Mouse (Mus musculus): ENCODE measurements around the gene E130308A19Rik. TPM values are rescaled to one million over a fixed set of nuclear protein-coding genes. Genes with fewer than 3 reads are reported as not detected.

E130308A19Rik gene
- polyA plus RNA-seq, 1 experiment from 2014 or later: 35.6 TPM

- 80% methylated on average over 2 of the region's 2 CpGs for WGBS
- Histone ChIP-seq H3K27me3 (ENCODE audit: control insufficient read depth, insufficient read depth, low read length) (no peaks in the 10 kb centered on the region), H3K9ac (ENCODE audit: low read length) (no peak overlapping the region), H3K4me3 (ENCODE audit: low read depth, low read length) (no peak overlapping the region), H3K4me2 (ENCODE audit: low read depth, severe bottlenecking) (no peak overlapping the region), H3K27ac (replicated peaks; ENCODE audit: low read depth, low read length) (no peak overlapping the region), H3K9me3 (ENCODE audit: control insufficient read depth, low read length) (no peaks in the 10 kb centered on the region), H3K4me1 (ENCODE audit: control insufficient read depth, insufficient read depth, low read length) (no peaks in the 10 kb centered on the region), H3K36me3 (ENCODE audit: control insufficient read depth, insufficient read depth, low read length) (no peaks in the 10 kb centered on the region)
- ATAC-seq (ENCODE audit: insufficient number of reproducible peaks, low FRiP score, low TSS enrichment, low read depth) (no peak), DNase-seq (ENCODE audit: low spot score) (no peak)
Observed at GRCm38 (mm10) chr4:59728839-59729238, 102.8 kb downstream of the E130308A19Rik start.

GRCm38 (mm10) chr4:59731544-59731943, 105.5 kb downstream of the E130308A19Rik start:
- WGBS: 89% methylated on average over 7 of the region's 7 CpGs

GRCm38 (mm10) chr4:59739321-59739720, 113.3 kb downstream of the E130308A19Rik start:
- Histone ChIP-seq H3K9ac (ENCODE audit: low read length) (no peak overlapping the region), H3K4me1 (ENCODE audit: control insufficient read depth, insufficient read depth, low read length) (no peaks in the 10 kb centered on the region), H3K4me3 (ENCODE audit: low read depth, low read length) (no peak overlapping the region), H3K27ac (replicated peaks; ENCODE audit: low read depth, low read length) (no peak overlapping the region), H3K27me3 (ENCODE audit: control insufficient read depth, insufficient read depth, low read length) (no peaks in the 10 kb centered on the region), H3K36me3 (ENCODE audit: control insufficient read depth, insufficient read depth, low read length) (no peaks in the 10 kb centered on the region; the same call in 1 of the 2 replicates), H3K4me2 (ENCODE audit: low read depth, severe bottlenecking) (no peak overlapping the region), H3K9me3 (ENCODE audit: control insufficient read depth, low read length) (no peaks in the 10 kb centered on the region)
- ATAC-seq (ENCODE audit: insufficient number of reproducible peaks, low FRiP score, low TSS enrichment, low read depth): no peak
- WGBS: 96% methylated on average over 4 of the region's 4 CpGs
- no peak for DNase-seq (ENCODE audit: low spot score)

More at GRCm38 (mm10) chr4:59731544-59731943, 105.5 kb downstream of the E130308A19Rik start:
- H3K4me3 ChIP-seq (ENCODE audit: low read depth, low read length): no peak overlapping the region
- no peaks in the 10 kb centered on the region for H3K27me3 ChIP-seq (ENCODE audit: control insufficient read depth, insufficient read depth, low read length)
- ATAC-seq (ENCODE audit: insufficient number of reproducible peaks, low FRiP score, low TSS enrichment, low read depth) (no peak), DNase-seq (ENCODE audit: low spot score) (no peak)
- no peaks in the 10 kb centered on the region for H3K4me1 ChIP-seq (ENCODE audit: control insufficient read depth, insufficient read depth, low read length)
- no peaks in the 10 kb centered on the region for H3K9me3 ChIP-seq (ENCODE audit: control insufficient read depth, low read length)
- no peak overlapping the region for H3K9ac ChIP-seq (ENCODE audit: low read length)
- no peak overlapping the region for H3K27ac ChIP-seq (replicated peaks; ENCODE audit: low read depth, low read length)
- H3K4me2 ChIP-seq (ENCODE audit: low read depth, severe bottlenecking): no peak overlapping the region
- H3K36me3 ChIP-seq (ENCODE audit: control insufficient read depth, insufficient read depth, low read length): no peaks in the 10 kb centered on the region

GRCm38 (mm10) chr4:59739882-59740281, 113.9 kb downstream of the E130308A19Rik start:
- Histone ChIP-seq H3K4me1 (ENCODE audit: control insufficient read depth, insufficient read depth, low read length) (no peaks in the 10 kb centered on the region), H3K4me3 (ENCODE audit: low read depth, low read length) (no peak overlapping the region), H3K27me3 (ENCODE audit: control insufficient read depth, insufficient read depth, low read length) (no peaks in the 10 kb centered on the region), H3K9me3 (ENCODE audit: control insufficient read depth, low read length) (no peaks in the 10 kb centered on the region), H3K9ac (ENCODE audit: low read length) (no peak overlapping the region), H3K27ac (replicated peaks; ENCODE audit: low read depth, low read length) (no peak overlapping the region), H3K4me2 (ENCODE audit: low read depth, severe bottlenecking) (no peak overlapping the region), H3K36me3 (ENCODE audit: control insufficient read depth, insufficient read depth, low read length) (no peaks in the 10 kb centered on the region; the same call in 1 of the 2 replicates)
- ATAC-seq (ENCODE audit: insufficient number of reproducible peaks, low FRiP score, low TSS enrichment, low read depth) (no peak), DNase-seq (ENCODE audit: low spot score) (no peak)
- WGBS: 89% methylated on average over 2 of the region's 2 CpGs

- Histone ChIP-seq H3K4me3 (ENCODE audit: low read depth, low read length) (no peak overlapping the region), H3K36me3 (ENCODE audit: control insufficient read depth, insufficient read depth, low read length) (no peaks in the 10 kb centered on the region), H3K27ac (replicated peaks; ENCODE audit: low read depth, low read length) (no peak overlapping the region), H3K9ac (ENCODE audit: low read length) (no peak overlapping the region), H3K4me2 (ENCODE audit: low read depth, severe bottlenecking) (no peak overlapping the region), H3K9me3 (ENCODE audit: control insufficient read depth, low read length) (no peaks in the 10 kb centered on the region), H3K4me1 (ENCODE audit: control insufficient read depth, insufficient read depth, low read length) (no peaks in the 10 kb centered on the region), H3K27me3 (ENCODE audit: control insufficient read depth, insufficient read depth, low read length) (no peaks in the 10 kb centered on the region)
- DNase-seq (ENCODE audit: low spot score) (no peak), ATAC-seq (ENCODE audit: insufficient number of reproducible peaks, low FRiP score, low TSS enrichment, low read depth) (no peak)
- 90% methylated on average over 13 of the region's 13 CpGs for WGBS
Observed at GRCm38 (mm10) chr4:59753491-59754140, 127.6 kb downstream of the E130308A19Rik start.

- DNase-seq (ENCODE audit: low spot score): no peak
- H3K27me3 ChIP-seq (ENCODE audit: control insufficient read depth, insufficient read depth, low read length): no peaks in the 10 kb centered on the region
- ATAC-seq (ENCODE audit: insufficient number of reproducible peaks, low FRiP score, low TSS enrichment, low read depth): no peak
- no peak overlapping the region for H3K27ac ChIP-seq (replicated peaks; ENCODE audit: low read depth, low read length)
- no peaks in the 10 kb centered on the region for H3K36me3 ChIP-seq (ENCODE audit: control insufficient read depth, insufficient read depth, low read length)
- 95% methylated on average over 9 of the region's 9 CpGs for WGBS
- no peak overlapping the region for H3K4me2 ChIP-seq (ENCODE audit: low read depth, severe bottlenecking)
- no peak overlapping the region for H3K4me3 ChIP-seq (ENCODE audit: low read depth, low read length)
- no peaks in the 10 kb centered on the region for H3K9me3 ChIP-seq (ENCODE audit: control insufficient read depth, low read length)
- H3K4me1 ChIP-seq (ENCODE audit: control insufficient read depth, insufficient read depth, low read length): no peaks in the 10 kb centered on the region
- no peak overlapping the region for H3K9ac ChIP-seq (ENCODE audit: low read length)
Observed at GRCm38 (mm10) chr4:59756332-59757082, 130.5 kb downstream of the E130308A19Rik start.

- no peak overlapping the region for H3K27ac ChIP-seq (replicated peaks; ENCODE audit: low read depth, low read length)
- WGBS: 85% methylated on average over 12 of the region's 12 CpGs
- no peaks in the 10 kb centered on the region for H3K27me3 ChIP-seq (ENCODE audit: control insufficient read depth, insufficient read depth, low read length)
- no peak overlapping the region for H3K4me2 ChIP-seq (ENCODE audit: low read depth, severe bottlenecking)
- ATAC-seq (ENCODE audit: insufficient number of reproducible peaks, low FRiP score, low TSS enrichment, low read depth): no peak
- H3K9ac ChIP-seq (ENCODE audit: low read length): no peak overlapping the region
- no peak overlapping the region for H3K4me3 ChIP-seq (ENCODE audit: low read depth, low read length)
- DNase-seq (ENCODE audit: low spot score): no peak
- no peaks in the 10 kb centered on the region for H3K36me3 ChIP-seq (ENCODE audit: control insufficient read depth, insufficient read depth, low read length)
- H3K4me1 ChIP-seq (ENCODE audit: control insufficient read depth, insufficient read depth, low read length): no peaks in the 10 kb centered on the region
- no peaks in the 10 kb centered on the region for H3K9me3 ChIP-seq (ENCODE audit: control insufficient read depth, low read length)
Observed at GRCm38 (mm10) chr4:59757452-59758435, 131.7 kb downstream of the E130308A19Rik start.

- DNase-seq (ENCODE audit: low spot score): no peak
- Histone ChIP-seq H3K27ac (replicated peaks; ENCODE audit: low read depth, low read length) (no peak overlapping the region), H3K27me3 (ENCODE audit: control insufficient read depth, insufficient read depth, low read length) (no peaks in the 10 kb centered on the region), H3K4me1 (ENCODE audit: control insufficient read depth, insufficient read depth, low read length) (no peaks in the 10 kb centered on the region), H3K4me3 (ENCODE audit: low read depth, low read length) (no peak overlapping the region), H3K36me3 (ENCODE audit: control insufficient read depth, insufficient read depth, low read length) (no peaks in the 10 kb centered on the region), H3K9ac (ENCODE audit: low read length) (no peak overlapping the region), H3K4me2 (ENCODE audit: low read depth, severe bottlenecking) (no peak overlapping the region), H3K9me3 (ENCODE audit: control insufficient read depth, low read length) (no peaks in the 10 kb centered on the region)
- ATAC-seq (ENCODE audit: insufficient number of reproducible peaks, low FRiP score, low TSS enrichment, low read depth): no peak
- 71% methylated on average over 4 of the region's 4 CpGs for WGBS
Observed at GRCm38 (mm10) chr4:59760016-59760415, 134.0 kb downstream of the E130308A19Rik start.
